In the genomic region with DNA sequence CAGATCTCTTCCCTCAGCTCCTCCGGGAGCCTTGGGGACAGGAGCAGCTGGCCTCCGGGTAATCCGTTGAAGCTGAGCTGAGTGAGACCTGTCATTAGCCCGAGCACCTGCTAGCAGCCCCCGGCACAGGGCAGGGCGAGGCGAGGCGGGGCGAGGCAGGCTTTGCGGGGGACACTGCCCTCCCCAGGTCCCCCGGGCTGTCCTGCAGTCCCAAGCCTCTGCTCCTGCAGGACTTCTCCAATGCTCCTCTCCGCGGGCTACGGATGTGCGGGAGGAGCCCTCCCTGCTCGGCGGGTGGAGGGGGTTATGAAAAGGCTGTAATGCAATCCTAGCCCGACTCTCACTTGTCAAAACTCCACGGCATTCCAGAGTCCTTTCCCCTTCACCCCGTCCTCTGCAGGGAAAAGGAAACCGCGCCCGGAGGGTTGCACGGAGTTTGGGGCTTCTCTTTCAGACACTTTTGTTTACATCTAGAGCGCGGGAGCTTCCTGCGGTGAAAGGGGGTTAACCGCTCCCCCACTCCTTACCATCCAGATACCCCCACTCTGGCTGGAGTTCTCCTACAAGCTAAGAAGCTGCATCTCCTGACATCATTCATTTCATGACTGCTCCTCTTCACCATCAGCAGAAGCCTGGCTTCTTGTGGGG, we compare ENCODE assay signal across 8 mouse cellular contexts.
DNase-seq lines count a peak whose midpoint lies in the region; ATAC-seq lines count a peak whose summit lies in the region.

No protein-coding gene starts in this region.

- H3K36me3 ChIP-seq in lung, embryonic 15.5 days = no peaks in the 10 kb centered on the region

- H3K27ac ChIP-seq in lung, embryonic 15.5 days = peak overlapping the region; percentile 78

- under 1% methylated on average over 28 of the region's 28 CpGs for WGBS in lung, embryonic 15.5 days

- no peaks in the 10 kb centered on the region for H3K9me3 ChIP-seq in lung, embryonic 15.5 days

- peak overlapping the region; percentile 51 for H3K9ac ChIP-seq in lung, embryonic 15.5 days

- ATAC-seq in lung, embryonic 15.5 days (ENCODE audit: borderline replicate concordance, extremely low read depth, low FRiP score, low TSS enrichment) = peak; percentile 43; the same call in 1 of the 2 replicates

- peak overlapping the region; percentile 97 for H3K4me2 ChIP-seq in lung, embryonic 15.5 days

- no peaks in the 10 kb centered on the region for H3K27me3 ChIP-seq in lung, embryonic 15.5 days

- peak overlapping the region; percentile 53 for H3K4me3 ChIP-seq in lung, embryonic 15.5 days

- H3K4me1 ChIP-seq in lung, embryonic 15.5 days = peaks cover 37% of the 10 kb centered on the region

- DNase-seq in adrenal gland, adult 18-20 months (ENCODE audit: low spot score in 2 of 2) = peak; percentile 18 to 37
- DNase-seq in adrenal gland, adult 8-10 months = no peak
- DNase-seq in cerebellum, postnatal 36 days = peak; percentile 13 to 14
- DNase-seq in gastrocnemius, postnatal 4 days (ENCODE audit: low spot score in 2 of 2) = peak; percentile 25 to 39
- peak; percentile 45 for DNase-seq in kidney, adult 18-20 months
- peak; percentile 54 for DNase-seq in retina, embryonic 14.5 days (ENCODE audit: low spot score)
- no peak for DNase-seq in right cerebral cortex, postnatal 25 days

Comparison
In these comparisons a context has a peak if more than half of its experiments do, and no peak if none do; other contexts are left out.
1. DNase-seq: peak in adrenal gland, adult 18-20 months (2 of 2), cerebellum, postnatal 36 days (2 of 2), gastrocnemius, postnatal 4 days (2 of 2), kidney, adult 18-20 months (single experiment) and retina, embryonic 14.5 days (single experiment); none in adrenal gland, adult 8-10 months (single experiment) and right cerebral cortex, postnatal 25 days (single experiment).